Mouse (Mus musculus) bone marrow macrophage, adult 2 months (primary cell): Measurements from ENCODE around the gene Glcci1.

Source experiments
- CTCF ChIP-seq: IDR thresholded peaks from 2 replicates; pipeline ENCODE4 v1.5.1; 2012; ENCODE audit warnings: low read depth, mild to moderate bottlenecking, low read length, moderate library complexity
- POLR2A ChIP-seq: IDR thresholded peaks from 2 replicates; pipeline ENCODE4 v1.6.1; 2012; ENCODE audit warnings: mild to moderate bottlenecking, low read depth, low read length, borderline replicate concordance

DNA sequence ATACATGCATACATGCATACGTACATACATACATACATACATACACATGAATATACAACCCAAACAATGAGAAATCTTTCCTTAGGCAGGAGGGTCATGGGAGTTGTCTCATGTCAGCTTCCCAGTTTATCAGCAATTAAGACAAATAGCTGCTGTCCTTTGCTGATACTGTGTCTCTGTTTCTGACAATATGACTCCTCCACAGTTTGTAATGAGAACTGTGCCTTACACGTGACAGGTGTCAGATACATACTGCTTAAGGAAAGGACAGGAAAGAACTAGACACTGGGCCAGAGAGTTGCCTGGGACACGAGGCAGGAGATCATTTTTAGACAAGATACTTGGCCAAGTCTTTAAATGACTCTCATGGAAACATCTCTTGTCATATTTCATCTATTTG is 35.1 kb upstream of the Glcci1 start:
- no peak for TF ChIP-seq CTCF
- TF ChIP-seq POLR2A, result no peak
